Mouse (Mus musculus): Measurements from ENCODE around the gene Ttbk1.

DNA sequence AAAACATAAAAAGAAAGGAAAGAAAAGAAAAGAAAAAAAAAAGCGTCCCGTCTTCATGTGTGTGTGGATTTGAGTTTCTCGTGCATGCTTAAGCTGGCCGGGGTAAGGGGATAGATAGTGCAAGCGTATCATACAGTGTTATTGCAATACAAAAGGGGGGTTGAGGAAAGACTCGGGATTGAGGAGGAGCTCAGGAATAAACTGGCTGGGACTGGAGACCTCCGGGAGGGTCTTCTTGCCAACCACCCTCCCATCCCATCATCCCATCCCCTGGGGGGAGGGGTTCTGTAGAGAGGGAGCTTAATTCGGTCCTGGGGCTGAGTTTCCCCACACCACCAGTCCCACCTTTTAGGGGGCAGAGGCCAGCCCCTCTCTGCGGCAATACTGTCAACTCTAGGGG is 32.9 kb downstream of the Ttbk1 start:
- no peak for TF ChIP-seq CTCF (IDR thresholded peaks at IDR 0.05 in 2 of 3, conservative IDR thresholded peaks at IDR 0.05 in 1 of 3; ENCODE audit: control insufficient read depth in 1 of 3, insufficient read depth in 1 of 3, low read depth in 2 of 3, low read length in 3 of 3, poor library complexity in 1 of 3, severe bottlenecking in 1 of 3)
- no peak for TF ChIP-seq POLR2A (IDR thresholded peaks at IDR 0.05; ENCODE audit: control insufficient read depth in 1 of 2, insufficient read depth in 1 of 2, low read depth in 1 of 2, low read length in 2 of 2, poor library complexity in 1 of 2)
- no peak for TF ChIP-seq GATA1 (IDR thresholded peaks at IDR 0.05; ENCODE audit: low read depth, low read length)

Data from MEL (cell line).